Mouse (Mus musculus) hindbrain, embryonic 16.5 days (tissue): ENCODE data around the gene Flt3. TPM values are rescaled to one million over a fixed set of nuclear protein-coding genes. Genes with fewer than 3 reads are reported as not detected.

Experiments
- ATAC-seq: fragments of 200-750 bp; cut with Nextera tagmentation; 2 replicates; pipeline ENCODE4 v1.8.0; 2017; ENCODE audit warnings: moderate TSS enrichment, moderate library complexity
- H3K27ac ChIP-seq: fragments of 300-500 bp; sonication (generic); 2 replicates; pipeline ENCODE4 v1.5.1; 2014; ENCODE audit warnings: low read depth, mild to moderate bottlenecking, control low read depth, low read length, moderate library complexity
- H3K27me3 ChIP-seq: fragments of 300-500 bp; sonication (generic); replicated peaks from 2 replicates; pipeline ENCODE4 v1.6.1; 2014; ENCODE audit warnings: low read length; ENCODE audit not compliant: control insufficient read depth, insufficient read depth
- H3K36me3 ChIP-seq: fragments of 300-500 bp; sonication (generic); 2 replicates; pipeline ENCODE4 v1.6.1; 2014; ENCODE audit warnings: mild to moderate bottlenecking, low read length, moderate library complexity, mixed read lengths; ENCODE audit not compliant: control insufficient read depth, insufficient read depth
- H3K4me1 ChIP-seq: fragments of 300-500 bp; sonication (generic); 2 replicates; pipeline ENCODE4 v1.6.1; 2014; ENCODE audit warnings: low read depth, low read length; ENCODE audit not compliant: control insufficient read depth, insufficient read depth
- H3K4me2 ChIP-seq: fragments of 300-500 bp; sonication (generic); 2 replicates; pipeline ENCODE4 v1.6.1; 2014; ENCODE audit warnings: mild to moderate bottlenecking, low read length, control low read depth, moderate library complexity
- H3K4me3 ChIP-seq: fragments of 300-500 bp; sonication (generic); 2 replicates; pipeline ENCODE4 v1.5.1; 2014; ENCODE audit warnings: mild to moderate bottlenecking, low read length, control low read depth, moderate library complexity
- H3K9ac ChIP-seq: fragments of 300-500 bp; sonication (generic); 2 replicates; pipeline ENCODE4 v1.6.1; 2014; ENCODE audit warnings: low read depth, mild to moderate bottlenecking, control low read depth, low read length, moderate library complexity
- H3K9me3 ChIP-seq: fragments of 300-500 bp; sonication (generic); 2 replicates; pipeline ENCODE4 v1.6.1; 2014; ENCODE audit warnings: mild to moderate bottlenecking, low read length, moderate library complexity; ENCODE audit not compliant: control insufficient read depth
- WGBS: fragments of 180-500 bp; shearing (Covaris S2); extraction: QIAGEN DNeasy Blood & Tissue Kit; methylation state at CpG from one replicate; pipeline ENCODE4 v1.1.7; 2014; 5-methylcytosine and 5-hydroxymethylcytosine counted together
- polyA plus RNA-seq: library from polyadenylated mRNA; unstranded; fragments of >200 nt; fragmentation: Nextera tagmentation; extraction: Ambion mirVana; gene quantifications from 2 replicates; pipeline ENCODE4 v1.2.1, GENCODE M21; 2015

Flt3 gene
- polyA plus RNA-seq, 1 experiment from 2014 or later = 2.3 TPM

GRCm38 (mm10) chr5:147436491-147436890 lies 36.2 kb upstream of the Flt3 start:
- Histone ChIP-seq H3K9ac (no peak overlapping the region), H3K9me3 (no peaks in the 10 kb centered on the region), H3K4me1 (peaks cover 39% of the 10 kb centered on the region), H3K4me2 (no peak overlapping the region), H3K4me3 (no peak overlapping the region), H3K27ac (no peak overlapping the region; the same call in 1 of the 2 replicates), H3K36me3 (no peaks in the 10 kb centered on the region), H3K27me3 (no peaks in the 10 kb centered on the region)
- no peak for ATAC-seq
- WGBS = 62% methylated on average over 5 of the region's 5 CpGs

- Histone ChIP-seq H3K27ac (0 out of 2 replicates have a peak overlapping the region, but pooled peaks have one; percentile 20), H3K27me3 (no peaks in the 10 kb centered on the region), H3K4me3 (no peak overlapping the region), H3K36me3 (no peaks in the 10 kb centered on the region), H3K9me3 (no peaks in the 10 kb centered on the region), H3K4me1 (peaks cover 39% of the 10 kb centered on the region), H3K4me2 (peak overlapping the region; percentile 10; the same call in 1 of the 2 replicates), H3K9ac (no peak overlapping the region)
- 72% methylated on average over 2 of the region's 2 CpGs for WGBS
- no peak for ATAC-seq
These were observed 35.5 kb upstream of the Flt3 start for GRCm38 (mm10) chr5:147435751-147436150.

GRCm38 (mm10) chr5:147435224-147435623 lies 34.9 kb upstream of the Flt3 start:
- 46% methylated on average over 4 of the region's 4 CpGs for WGBS
- H3K36me3 ChIP-seq = no peaks in the 10 kb centered on the region
- peak overlapping the region; percentile 10; the same call in 1 of the 2 replicates for H3K4me2 ChIP-seq
- H3K4me1 ChIP-seq = peaks cover 39% of the 10 kb centered on the region
- no peaks in the 10 kb centered on the region for H3K27me3 ChIP-seq
- no peak overlapping the region for H3K4me3 ChIP-seq
- H3K9me3 ChIP-seq = no peaks in the 10 kb centered on the region
- no peak overlapping the region for H3K9ac ChIP-seq
- H3K27ac ChIP-seq = peak overlapping the region; percentile 21; the same call in 1 of the 2 replicates
- peak; percentile 16; the same call in 1 of the 2 replicates for ATAC-seq

GRCm38 (mm10) chr5:147432927-147433326 lies 32.6 kb upstream of the Flt3 start:
- 91% methylated on average over 8 of the region's 8 CpGs for WGBS

GRCm38 (mm10) chr5:147430936-147431839 lies 30.9 kb upstream of the Flt3 start:
- H3K9me3 ChIP-seq = no peaks in the 10 kb centered on the region
- H3K27ac ChIP-seq = peak overlapping the region; percentile 99
- peaks cover 39% of the 10 kb centered on the region for H3K4me1 ChIP-seq
- H3K9ac ChIP-seq = peak overlapping the region; percentile 85
- no peaks in the 10 kb centered on the region for H3K36me3 ChIP-seq
- peak overlapping the region; percentile 66 for H3K4me3 ChIP-seq
- peak overlapping the region; percentile 91 for H3K4me2 ChIP-seq
- H3K27me3 ChIP-seq = no peaks in the 10 kb centered on the region
- WGBS = 1% methylated on average over 65 of the region's 68 CpGs
- peak; percentile 68 for ATAC-seq

More at GRCm38 (mm10) chr5:147432927-147433326, 32.6 kb upstream of the Flt3 start:
- Histone ChIP-seq H3K9ac (no peak overlapping the region), H3K27ac (no peak overlapping the region), H3K4me3 (no peak overlapping the region), H3K36me3 (no peaks in the 10 kb centered on the region), H3K9me3 (no peaks in the 10 kb centered on the region), H3K4me2 (no peak overlapping the region), H3K27me3 (no peaks in the 10 kb centered on the region), H3K4me1 (peaks cover 47% of the 10 kb centered on the region)
- no peak for ATAC-seq

- peak overlapping the region; percentile 85 for H3K9ac ChIP-seq
- H3K27ac ChIP-seq = peak overlapping the region; percentile 99
- ATAC-seq = peak; percentile 86
- peak overlapping the region; percentile 66 for H3K4me3 ChIP-seq
- peaks cover 33% of the 10 kb centered on the region for H3K4me1 ChIP-seq
- H3K36me3 ChIP-seq = no peaks in the 10 kb centered on the region
- 0% methylated on average over 43 of the region's 91 CpGs for whole genome bisulfite sequencing
- H3K9me3 ChIP-seq = no peaks in the 10 kb centered on the region
- peak overlapping the region; percentile 91 for H3K4me2 ChIP-seq
- no peaks in the 10 kb centered on the region for H3K27me3 ChIP-seq
These were observed 30.2 kb upstream of the Flt3 start for GRCm38 (mm10) chr5:147430361-147430935.

- Histone ChIP-seq H3K27ac (peak within 1 kb of the TSS; percentile 99), H3K36me3 (no peaks in the 10 kb centered on the region), H3K9ac (peak within 1 kb of the TSS; percentile 85), H3K9me3 (no peaks in the 10 kb centered on the region), H3K4me3 (peak within 1 kb of the TSS; percentile 66), H3K4me1 (peaks cover 25% of the 10 kb centered on the region), H3K4me2 (peak within 1 kb of the TSS; percentile 91), H3K27me3 (no peaks in the 10 kb centered on the region)
- under 1% methylated on average over 32 of the region's 51 CpGs for WGBS
- peak; percentile 89 for ATAC-seq
These were observed 29.4 kb upstream of the Flt3 start, which contains the start of gene Pan3 for GRCm38 (mm10) chr5:147429535-147430305. Gene Pan3 (plus strand): TSS chr5:147430161.

- WGBS = 80% methylated on average over 4 of the region's 4 CpGs
- Histone ChIP-seq H3K4me3 (no peak overlapping the region), H3K4me2 (no peak overlapping the region), H3K27ac (no peak overlapping the region), H3K4me1 (peaks cover 9% of the 10 kb centered on the region), H3K27me3 (no peaks in the 10 kb centered on the region), H3K9ac (no peak overlapping the region), H3K9me3 (no peaks in the 10 kb centered on the region), H3K36me3 (no peaks in the 10 kb centered on the region)
- ATAC-seq = no peak
These were observed 25.9 kb upstream of the Flt3 start for GRCm38 (mm10) chr5:147426048-147426805.
